Mouse (Mus musculus): Measurements from ENCODE around the gene Kiz.

Gene Kiz

GRCm38 (mm10) chr2:146975024-146975423, 119.4 kb downstream of the Kiz start:
- in situ Hi-C loops (cut with MboI, MseI) = no loop called here

GRCm38 (mm10) chr2:146975453-146976028, 119.9 kb downstream of the Kiz start:
- in situ Hi-C loops (cut with MboI, MseI) = no loop called here

- in situ Hi-C loops (cut with MboI, MseI) = no loop called here
Observed at GRCm38 (mm10) chr2:146982786-146983185, 127.1 kb downstream of the Kiz start.

GRCm38 (mm10) chr2:146984831-146985230, 129.2 kb downstream of the Kiz start:
- in situ Hi-C loops (cut with MboI, MseI) = no loop called here

- in situ Hi-C loops (cut with MboI, MseI) = no loop called here
Observed at GRCm38 (mm10) chr2:146985807-146986206, 130.1 kb downstream of the Kiz start.

- in situ Hi-C loops (cut with MboI, MseI) = no loop called here
Observed at GRCm38 (mm10) chr2:146986429-146986828, 130.8 kb downstream of the Kiz start.

GRCm38 (mm10) chr2:147007265-147007664, 151.6 kb downstream of the Kiz start:
- in situ Hi-C loops (cut with MboI, MseI) = no loop called here

- in situ Hi-C loops (cut with MboI, MseI) = no loop called here
Observed at GRCm38 (mm10) chr2:147009084-147009483, 153.4 kb downstream of the Kiz start.

- in situ Hi-C loops (cut with MboI, MseI) = loop anchor here (10.0 kb wide), 1 partner anchor 1105 kb away; the partner anchor contains the start of gene Naa20
Observed at GRCm38 (mm10) chr2:147010141-147010540, 154.5 kb downstream of the Kiz start.

- in situ Hi-C loops (cut with MboI, MseI) = loop anchor here (10.0 kb wide), 1 partner anchor 1106 kb away; the partner anchor contains the start of gene Naa20
Observed at GRCm38 (mm10) chr2:147010952-147011351, 155.3 kb downstream of the Kiz start.

- in situ Hi-C loops (cut with MboI, MseI) = loop anchor here (10.0 kb wide), 1 partner anchor 1107 kb away; the partner anchor contains the start of gene Naa20
Observed at GRCm38 (mm10) chr2:147011474-147012140, 155.9 kb downstream of the Kiz start.

GRCm38 (mm10) chr2:147012141-147012622, 156.5 kb downstream of the Kiz start:
- in situ Hi-C loops (cut with MboI, MseI) = loop anchor here (10.0 kb wide), 1 partner anchor 1107 kb away; the partner anchor contains the start of gene Naa20

- in situ Hi-C loops (cut with MboI, MseI) = loop anchor here (10.0 kb wide), 1 partner anchor 1108 kb away; the partner anchor contains the start of gene Naa20
Observed at GRCm38 (mm10) chr2:147012623-147013184, 157.0 kb downstream of the Kiz start, which contains the start of gene Xrn2. Xrn2 (plus strand) TSS chr2:147012996.

GRCm38 (mm10) chr2:147013194-147013969, 157.7 kb downstream of the Kiz start:
- in situ Hi-C loops (cut with MboI, MseI) = loop anchor here (10.0 kb wide), 1 partner anchor 1109 kb away; the partner anchor contains the start of gene Naa20

- in situ Hi-C loops (cut with MboI, MseI) = loop anchor here (10.0 kb wide), 1 partner anchor 1109 kb away; the partner anchor contains the start of gene Naa20
Observed at GRCm38 (mm10) chr2:147014101-147014886, 158.6 kb downstream of the Kiz start.
